Mouse (Mus musculus) Patski (cell line): ENCODE results near the gene Gm28845. TPM values are rescaled to one million over a fixed set of nuclear protein-coding genes. Genes with fewer than 3 reads are reported as not detected.

Source experiments
- ATAC-seq: fragments of 100-300 bp; one replicate; pipeline ENCODE4 v1.8.0; 2021
- CTCF ChIA-PET: fragments of 350-600 bp; sonication (Branson Sonifier 250); formaldehyde crosslinking; loops from one replicate; lab custom pipeline; 2022; ENCODE audit warnings: inconsistent platforms; lab: Charles Lee
- POLR2A ChIA-PET: fragments of 350-600 bp; sonication (Branson Sonifier 250); formaldehyde crosslinking; loops from one replicate; lab custom pipeline; 2022; ENCODE audit warnings: antibody characterized with exemption, inconsistent platforms; lab: Charles Lee
- DNase-seq: peaks from one replicate; pipeline ENCODE4 v3.0.0-alpha.2; 2011; ENCODE audit warnings: low read depth, low spot score
- H3K27me3 ChIP-seq: fragments of 371-371 bp; one replicate; pipeline ENCODE4 v1.5.1; 2021
- CTCF ChIP-seq: fragments of 100-300 bp; IDR thresholded peaks from one replicate; pipeline ENCODE4 v1.5.1; 2021
- in situ Hi-C: fragments of 300-500 bp; cut with MboI; formaldehyde crosslinking; loops from 3 replicates; pipeline ENCODE4 v1.11.1; 2018; ENCODE audit warnings: low pct_unique_long_range_greater_than_20kb, mixed read lengths
- polyA plus RNA-seq: library from polyadenylated mRNA; unstranded; gene quantifications from one replicate; pipeline ENCODE4 v1.2.3, GENCODE M21; 2021

Gm28845 gene
- polyA plus RNA-seq, 1 experiment from 2014 or later, result not detected

GRCm38 (mm10) chr1:65131671-65132070 lies 12.3 kb upstream of the Gm28845 start:
- TF ChIP-seq CTCF, result no peak
- ATAC-seq, result no peak
- CTCF ChIA-PET, result interaction anchor here (1.3 kb wide), 1 partner anchor 19 kb away, joined by 5 read pairs; no protein-coding TSS in a partner anchor
- in situ Hi-C loops, result no loop called here
- H3K27me3 ChIP-seq, result no peaks in the 10 kb centered on the region
- POLR2A ChIA-PET, result no interaction called here
- DNase-seq, result no peak

GRCm38 (mm10) chr1:65130226-65130625 lies 10.9 kb upstream of the Gm28845 start:
- TF ChIP-seq CTCF, result no peak
- in situ Hi-C loops, result no loop called here
- DNase-seq (no peak), ATAC-seq (no peak)
- no peaks in the 10 kb centered on the region for H3K27me3 ChIP-seq
- ChIA-PET POLR2A (no interaction called here), CTCF (interaction anchor here (0.9 to 1.5 kb wide), 3 partner anchors 18 to 49 kb away, joined by 3 to 4 read pairs (median 3); no protein-coding TSS in a partner anchor)

GRCm38 (mm10) chr1:65129634-65130180 lies 10.3 kb upstream of the Gm28845 start:
- no peak for TF ChIP-seq CTCF
- ATAC-seq, result no peak
- DNase-seq, result peak; percentile 7
- in situ Hi-C loops, result no loop called here
- ChIA-PET POLR2A (no interaction called here), CTCF (interaction anchor here (0.9 to 1.5 kb wide), 4 partner anchors 8 to 50 kb away, joined by 3 to 4 read pairs (median 3); no protein-coding TSS in a partner anchor)
- H3K27me3 ChIP-seq, result no peaks in the 10 kb centered on the region

GRCm38 (mm10) chr1:65122574-65123372 lies 3.4 kb upstream of the Gm28845 start, which contains the start of gene D630023F18Rik:
TSS of gene D630023F18Rik (minus strand) at chr1:65123214.
- POLR2A ChIA-PET, result no interaction called here
- TF ChIP-seq CTCF, result no peak
- DNase-seq, result no peak
- CTCF ChIA-PET, result interaction anchor here (0.9 kb wide), 1 partner anchor 55 kb away, joined by 3 read pairs; no protein-coding TSS in a partner anchor
- no peaks in the 10 kb centered on the region for H3K27me3 ChIP-seq
- ATAC-seq, result no peak
- in situ Hi-C loops, result no loop called here

- POLR2A ChIA-PET, result no interaction called here
- DNase-seq (peak; percentile 33), ATAC-seq (no peak)
- no peaks in the 10 kb centered on the region for H3K27me3 ChIP-seq
- CTCF ChIA-PET, result interaction anchor here (0.9 to 2.4 kb wide), 2 partner anchors 10 to 60 kb away, joined by 3 to 7 read pairs; no protein-coding TSS in a partner anchor
- TF ChIP-seq CTCF, result no peak
- in situ Hi-C loops, result no loop called here
Observed at GRCm38 (mm10) chr1:65118150-65118913, 1.0 kb downstream of the Gm28845 start.

- POLR2A ChIA-PET, result no interaction called here
- H3K27me3 ChIP-seq, result peaks cover 4% of the 10 kb centered on the region
- no peak for DNase-seq
- TF ChIP-seq CTCF, result no peak
- in situ Hi-C loops, result loop anchor here (5.0 kb wide), 1 partner anchor 64 kb away; no protein-coding TSS in a partner anchor
- CTCF ChIA-PET, result interaction anchor here (1.0 to 5.6 kb wide), 5 partner anchors 24 to 63 kb away, joined by 3 to 62 read pairs (median 5); no protein-coding TSS in a partner anchor
- ATAC-seq, result no peak
Observed at GRCm38 (mm10) chr1:65113536-65114172, 5.7 kb downstream of the Gm28845 start.

GRCm38 (mm10) chr1:65112807-65113196 lies 6.6 kb downstream of the Gm28845 start:
- H3K27me3 ChIP-seq, result peaks cover 7% of the 10 kb centered on the region
- ChIA-PET CTCF (interaction anchor here (0.8 to 5.6 kb wide), 15 partner anchors 11 to 73 kb away, joined by 3 to 62 read pairs (median 4); no protein-coding TSS in a partner anchor), POLR2A (interaction anchor here (1.8 kb wide), 1 partner anchor 66 kb away, joined by 12 read pairs; no protein-coding TSS in a partner anchor)
- ATAC-seq (no peak), DNase-seq (no peak)
- no peak for TF ChIP-seq CTCF
- in situ Hi-C loops, result loop anchor here (5.0 kb wide), 1 partner anchor 64 kb away; no protein-coding TSS in a partner anchor

- peak; percentile 92 for TF ChIP-seq CTCF
- ChIA-PET POLR2A (interaction anchor here (1.8 kb wide), 1 partner anchor 67 kb away, joined by 12 read pairs; no protein-coding TSS in a partner anchor), CTCF (interaction anchor here (0.8 to 5.6 kb wide), 15 partner anchors 10 to 74 kb away, joined by 3 to 62 read pairs (median 4); no protein-coding TSS in a partner anchor)
- ATAC-seq, result peak; percentile 47
- H3K27me3 ChIP-seq, result peaks cover 10% of the 10 kb centered on the region
- in situ Hi-C loops, result loop anchor here (5.0 kb wide), 1 partner anchor 65 kb away; no protein-coding TSS in a partner anchor
- DNase-seq, result peak; percentile 39
Observed at GRCm38 (mm10) chr1:65112031-65112806, 7.1 kb downstream of the Gm28845 start.
